Mouse (Mus musculus) liver, postnatal 0 days (tissue): ENCODE results near the gene Prss8.

Experiments
- CTCF ChIP-seq: sonication (generic); IDR thresholded peaks from 2 replicates; pipeline ENCODE4 v1.5.1; 2016; ENCODE audit warnings: antibody characterized with exemption, low read depth
- EP300 ChIP-seq: IDR thresholded peaks from 2 replicates; pipeline ENCODE4 v1.6.1; 2016; ENCODE audit warnings: antibody characterized with exemption, low read depth, mild to moderate bottlenecking

GRCm38 (mm10) chr7:127944614-127945013 is 14.7 kb upstream of the Prss8 start:
- TF ChIP-seq EP300 (no peak), CTCF (no peak)
